ENCODE assay signal across 19 mouse cellular contexts in the genomic region with DNA sequence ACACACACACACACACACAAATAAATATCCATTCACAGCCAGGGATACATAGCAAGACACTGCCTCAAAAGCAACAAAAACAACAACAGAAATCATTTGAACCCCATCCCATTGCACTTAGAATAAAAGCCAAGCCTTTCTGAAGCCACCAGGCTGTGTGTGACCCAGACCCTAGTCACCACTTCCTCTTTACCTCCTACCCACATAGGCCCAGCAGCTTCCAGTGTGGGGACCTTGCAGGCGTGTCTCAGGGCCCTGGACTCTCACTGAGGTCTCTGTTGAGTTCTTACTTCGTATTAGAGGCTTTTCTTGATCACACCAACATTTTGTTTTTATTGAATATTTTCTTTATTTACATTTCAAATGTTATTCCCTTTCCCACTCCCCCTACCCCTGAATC. TPM values are rescaled to one million over a fixed set of nuclear protein-coding genes. Genes with fewer than 3 reads are reported as not detected.
DNase-seq lines count a peak whose midpoint lies in the region; ATAC-seq and TF ChIP-seq lines count a peak whose summit lies in the region.
"Had no signal": no experiment of that assay in that cellular context is flagged by ENCODE, and none has a peak within 500 bp of the region (broad histone marks: within the 10 kb centered on the region; RNA-seq: fewer than 3 reads in every experiment).

No protein-coding gene starts in this region.

- ATAC-seq in megakaryocyte, adult 5-6 weeks (ENCODE audit: poor library complexity, severe bottlenecking) = peak; percentile 99
- no peak for ATAC-seq in intestine, embryonic 16.5 days
- ATAC-seq: forebrain, postnatal 0 days; hindbrain, embryonic 16.5 days; liver, postnatal 0 days; Patski had no signal

- H3K9me3 ChIP-seq in intestine, embryonic 16.5 days (ENCODE audit: control insufficient read depth, low read length) = no peaks in the 10 kb centered on the region
- H3K9me3 ChIP-seq: midbrain, embryonic 12.5 days had no signal

- no peak overlapping the region for H3K9ac ChIP-seq in intestine, embryonic 16.5 days (ENCODE audit: low read depth, low read length)
- H3K9ac ChIP-seq: forebrain, postnatal 0 days; limb, embryonic 13.5 days; liver, postnatal 0 days; midbrain, embryonic 12.5 days had no signal

- no peak for TF ChIP-seq CTCF in thymus, adult 2 months (IDR thresholded peaks at IDR 0.05; ENCODE audit: borderline replicate concordance, control insufficient read depth, extremely low read depth, insufficient read depth, low read length, poor library complexity)

- DNase-seq in CD4-positive, CD25-positive, alpha-beta regulatory T cell, adult 2 months (ENCODE audit: low read depth, low spot score) = peak; percentile 32
- peak; percentile 70 for DNase-seq in MEL-GATA-1-ER (ENCODE audit: extremely low read depth, low read depth)
- DNase-seq in thymus, adult 2 months = peak; percentile 37
- DNase-seq in testis, postnatal 14 days (ENCODE audit: low spot score) = no peak
- no peak for DNase-seq in right cerebral cortex, adult 2 months (ENCODE audit: low spot score in 2 of 2)
- no peak for DNase-seq in kidney, postnatal 25 days
- DNase-seq: adrenal gland, adult 8-10 months; cerebellum, postnatal 36 days; forebrain, postnatal 0 days; gastrocnemius, postnatal 36 days; liver, postnatal 0 days; right cerebral cortex, postnatal 14 days had no signal

- no peaks in the 10 kb centered on the region for H3K36me3 ChIP-seq in thymus, adult 2 months (ENCODE audit: control insufficient read depth, insufficient read depth, low read length)
- H3K36me3 ChIP-seq in intestine, embryonic 16.5 days (ENCODE audit: control insufficient read depth, insufficient read depth, low read length) = no peaks in the 10 kb centered on the region
- H3K36me3 ChIP-seq: limb, embryonic 13.5 days; midbrain, embryonic 12.5 days had no signal

- 24% methylated on average over 2 of the region's 2 CpGs for WGBS in thymus, adult 2 months
- 76% methylated on average over 2 of the region's 2 CpGs for WGBS in intestine, embryonic 16.5 days

- H3K27me3 ChIP-seq in thymus, adult 2 months (ENCODE audit: control insufficient read depth, insufficient read depth, low read length) = no peaks in the 10 kb centered on the region
- no peaks in the 10 kb centered on the region for H3K27me3 ChIP-seq in intestine, embryonic 16.5 days (replicated peaks; ENCODE audit: control insufficient read depth, insufficient read depth, low read length)
- H3K27me3 ChIP-seq: limb, embryonic 13.5 days; midbrain, embryonic 12.5 days; Patski had no signal

- TF ChIP-seq POLR2A in thymus, adult 2 months (IDR thresholded peaks at IDR 0.05; ENCODE audit: control insufficient read depth, extremely low read depth, insufficient read depth, low read length, poor library complexity) = no peak

- H3K4me1 ChIP-seq in thymus, adult 2 months (replicated peaks; ENCODE audit: control insufficient read depth, insufficient read depth, low read length) = peaks cover 3% of the 10 kb centered on the region; the same call in 1 of the 2 replicates
- H3K4me1 ChIP-seq in intestine, embryonic 16.5 days (ENCODE audit: control insufficient read depth, insufficient read depth, low read length) = peaks cover 5% of the 10 kb centered on the region
- H3K4me1 ChIP-seq: limb, embryonic 13.5 days; midbrain, embryonic 12.5 days had no signal

- H3K4me2 ChIP-seq in intestine, embryonic 16.5 days (ENCODE audit: low read depth, low read length) = no peak overlapping the region
- H3K4me2 ChIP-seq: limb, embryonic 13.5 days; midbrain, embryonic 12.5 days had no signal

- no peak overlapping the region for H3K27ac ChIP-seq in thymus, adult 2 months (ENCODE audit: control insufficient read depth, insufficient read depth, low read length)
- H3K27ac ChIP-seq in intestine, embryonic 16.5 days (ENCODE audit: low read length) = no peak overlapping the region
- H3K27ac ChIP-seq: kidney, postnatal 0 days; limb, embryonic 13.5 days; midbrain, embryonic 12.5 days had no signal

- no peak overlapping the region for H3K4me3 ChIP-seq in thymus, adult 2 months (ENCODE audit: control insufficient read depth, insufficient read depth, low read length)
- H3K4me3 ChIP-seq in intestine, embryonic 16.5 days (ENCODE audit: low read length) = no peak overlapping the region
- H3K4me3 ChIP-seq: limb, embryonic 13.5 days; midbrain, embryonic 12.5 days had no signal

RNA-seq across cellular contexts. Expression of a gene that starts 10.2 kb away (rescaled TPM):
- total RNA-seq in megakaryocyte, adult 5-6 weeks (2015) = 79.2 and 84.9 TPM in 2 replicates
- 65.7 and 74.1 TPM in 2 replicates for total RNA-seq in megakaryocyte, adult 5-6 weeks (2017)
- 44.5 and 59.9 TPM in 2 replicates for polyA plus RNA-seq in thymus, adult 2 months (2012; rRNA removed)
- 33.2 and 35.0 TPM in 2 replicates for polyA plus RNA-seq in intestine, embryonic 16.5 days (2015; fragmentation: Nextera tagmentation; extraction: Ambion mirVana)

Comparison
In these comparisons a context has a peak if more than half of its experiments do, and no peak if none do; other contexts are left out.
1. DNase-seq: peak in CD4-positive, CD25-positive, alpha-beta regulatory T cell, adult 2 months (single experiment), MEL-GATA-1-ER (single experiment) and thymus, adult 2 months (single experiment); none in testis, postnatal 14 days (single experiment), right cerebral cortex, adult 2 months (0 of 2) and kidney, postnatal 25 days (0 of 2).